Mouse (Mus musculus) intestine, postnatal 0 days (tissue): Measurements from ENCODE around the gene Hspa14. TPM values are rescaled to one million over a fixed set of nuclear protein-coding genes. Genes with fewer than 3 reads are reported as not detected.
A peak's percentile ranks its signal among the peaks of the same experiment; 100 is the strongest.

Experiments
- ATAC-seq: fragments of 200-750 bp; cut with Nextera tagmentation; 2 replicates; pipeline ENCODE4 v1.8.0; 2017; ENCODE audit warnings: mild to moderate bottlenecking, moderate TSS enrichment, moderate library complexity
- H3K27ac ChIP-seq: fragments of 300-500 bp; sonication (generic); 2 replicates; pipeline ENCODE4 v1.5.1; 2014; ENCODE audit warnings: mild to moderate bottlenecking, low read depth, low read length, moderate library complexity
- H3K27me3 ChIP-seq: fragments of 300-500 bp; sonication (generic); replicated peaks from 2 replicates; pipeline ENCODE4 v1.6.1; 2014; ENCODE audit warnings: low read length, mixed read lengths; ENCODE audit not compliant: control insufficient read depth, insufficient read depth
- H3K36me3 ChIP-seq: fragments of 300-500 bp; sonication (generic); 2 replicates; pipeline ENCODE4 v1.6.1; 2014; ENCODE audit warnings: mild to moderate bottlenecking, moderate library complexity; ENCODE audit not compliant: control insufficient read depth, insufficient read depth
- H3K4me1 ChIP-seq: fragments of 300-500 bp; sonication (generic); replicated peaks from 2 replicates; pipeline ENCODE4 v1.6.1; 2014; ENCODE audit warnings: antibody characterized with exemption, low read length, mixed read lengths; ENCODE audit not compliant: control insufficient read depth, insufficient read depth
- H3K4me2 ChIP-seq: fragments of 300-500 bp; sonication (generic); replicated peaks from 2 replicates; pipeline ENCODE4 v1.6.1; 2014; ENCODE audit warnings: low read depth, mild to moderate bottlenecking, moderate library complexity
- H3K4me3 ChIP-seq: fragments of 300-500 bp; sonication (generic); 2 replicates; pipeline ENCODE4 v1.5.1; 2014; ENCODE audit warnings: low read depth, low read length
- H3K9ac ChIP-seq: fragments of 300-500 bp; sonication (generic); 2 replicates; pipeline ENCODE4 v1.6.1; 2014; ENCODE audit warnings: mild to moderate bottlenecking, low read depth, low read length
- H3K9me3 ChIP-seq: fragments of 300-500 bp; sonication (generic); 2 replicates; pipeline ENCODE4 v1.6.1; 2016; ENCODE audit warnings: mixed run types; ENCODE audit not compliant: control insufficient read depth
- CTCF ChIP-seq: sonication (generic); IDR thresholded peaks from 2 replicates; pipeline ENCODE4 v1.5.1; 2016; ENCODE audit warnings: low read depth, mild to moderate bottlenecking, control low read depth, antibody characterized with exemption, moderate library complexity
- WGBS: fragments of 180-500 bp; shearing (Covaris S2); extraction: QIAGEN DNeasy Blood & Tissue Kit; methylation state at CpG from one replicate; pipeline ENCODE4 v1.1.7; 2014; 5-methylcytosine and 5-hydroxymethylcytosine counted together
- polyA plus RNA-seq: library from polyadenylated mRNA; unstranded; fragments of >200 nt; fragmentation: Nextera tagmentation; extraction: Ambion mirVana; gene quantifications from 2 replicates; pipeline ENCODE4 v1.2.1, GENCODE M21; 2015

The Hspa14 gene
- 39.9 and 41.7 TPM in 2 replicates for polyA plus RNA-seq

- TF ChIP-seq CTCF: peak; percentile 27; the same call in 1 of the 2 replicates
- under 1% methylated on average over 60 of the region's 60 CpGs for WGBS
Measured at GRCm38 (mm10) chr2:3512552-3513454, at the start of gene Hspa14, which contains the start of the genes Gm45902 and Cdnf. TSS of gene Hspa14 (minus strand) at chr2:3512814. TSS of gene Gm45902 (minus strand) at chr2:3512790. TSS of gene Cdnf (plus strand) at chr2:3513030.

GRCm38 (mm10) chr2:3546588-3546987 lies 34.0 kb upstream of the Hspa14 start:
- 2% methylated on average over 4 of the region's 4 CpGs for WGBS
- H3K4me1 ChIP-seq: 0 out of 2 replicates have a peak, but pooled peaks cover 3% of the 10 kb centered on the region
- no peak overlapping the region for H3K9ac ChIP-seq
- no peaks in the 10 kb centered on the region for H3K9me3 ChIP-seq
- no peaks in the 10 kb centered on the region for H3K27me3 ChIP-seq
- TF ChIP-seq CTCF: peak; percentile 91
- no peak for ATAC-seq
- H3K4me2 ChIP-seq: no peak overlapping the region
- no peak overlapping the region for H3K27ac ChIP-seq
- H3K36me3 ChIP-seq: no peaks in the 10 kb centered on the region
- H3K4me3 ChIP-seq: no peak overlapping the region

More at GRCm38 (mm10) chr2:3512552-3513454, at the start of gene Hspa14, which contains the start of the genes Gm45902 and Cdnf:
- H3K4me1 ChIP-seq: no peaks in the 10 kb centered on the region; the same call in 1 of the 2 replicates
- peak within 1 kb of the TSS; percentile 83 for H3K27ac ChIP-seq
- ATAC-seq: peak; percentile 100
- peak within 1 kb of the TSS; percentile 85 for H3K4me3 ChIP-seq
- no peaks in the 10 kb centered on the region for H3K27me3 ChIP-seq
- H3K4me2 ChIP-seq: peak within 1 kb of the TSS; percentile 94
- no peaks in the 10 kb centered on the region for H3K9me3 ChIP-seq
- peaks cover 18% of the 10 kb centered on the region for H3K36me3 ChIP-seq
- peak within 1 kb of the TSS; percentile 91 for H3K9ac ChIP-seq

- Histone ChIP-seq H3K27me3 (no peaks in the 10 kb centered on the region), H3K4me3 (no peak overlapping the region), H3K4me2 (no peak overlapping the region), H3K4me1 (0 out of 2 replicates have a peak, but pooled peaks cover 3% of the 10 kb centered on the region), H3K9ac (no peak overlapping the region), H3K36me3 (no peaks in the 10 kb centered on the region), H3K9me3 (no peaks in the 10 kb centered on the region), H3K27ac (no peak overlapping the region)
- ATAC-seq: no peak
- WGBS: 31% methylated on average over 2 of the region's 2 CpGs
- TF ChIP-seq CTCF: no peak
Measured at GRCm38 (mm10) chr2:3546055-3546454, 33.4 kb upstream of the Hspa14 start.

- Histone ChIP-seq H3K9ac (no peak overlapping the region), H3K27ac (no peak overlapping the region), H3K4me3 (no peak overlapping the region), H3K27me3 (no peaks in the 10 kb centered on the region), H3K4me2 (no peak overlapping the region), H3K9me3 (no peaks in the 10 kb centered on the region), H3K4me1 (0 out of 2 replicates have a peak, but pooled peaks cover 3% of the 10 kb centered on the region), H3K36me3 (no peaks in the 10 kb centered on the region)
- no peak for ATAC-seq
- WGBS: 49% methylated on average over 9 of the region's 9 CpGs
- no peak for TF ChIP-seq CTCF
Measured at GRCm38 (mm10) chr2:3541307-3542079, 28.9 kb upstream of the Hspa14 start.

- no peaks in the 10 kb centered on the region for H3K36me3 ChIP-seq
- no peak overlapping the region for H3K4me3 ChIP-seq
- no peak overlapping the region for H3K9ac ChIP-seq
- no peaks in the 10 kb centered on the region for H3K27me3 ChIP-seq
- no peak overlapping the region for H3K4me2 ChIP-seq
- ATAC-seq: no peak
- TF ChIP-seq CTCF: no peak
- no peaks in the 10 kb centered on the region for H3K9me3 ChIP-seq
- 65% methylated on average over 6 of the region's 6 CpGs for WGBS
- no peak overlapping the region for H3K27ac ChIP-seq
- H3K4me1 ChIP-seq: no peaks in the 10 kb centered on the region
Measured at GRCm38 (mm10) chr2:3526288-3526687, 13.7 kb upstream of the Hspa14 start.

- H3K4me3 ChIP-seq: no peak overlapping the region
- no peaks in the 10 kb centered on the region for H3K9me3 ChIP-seq
- H3K4me1 ChIP-seq: no peaks in the 10 kb centered on the region
- WGBS: 73% methylated on average over 4 of the region's 4 CpGs
- H3K9ac ChIP-seq: no peak overlapping the region
- H3K4me2 ChIP-seq: no peak overlapping the region
- TF ChIP-seq CTCF: no peak
- no peak overlapping the region for H3K27ac ChIP-seq
- H3K36me3 ChIP-seq: no peaks in the 10 kb centered on the region
- ATAC-seq: no peak
- H3K27me3 ChIP-seq: no peaks in the 10 kb centered on the region
Measured at GRCm38 (mm10) chr2:3522558-3522957, 9.9 kb upstream of the Hspa14 start.
